Mouse (Mus musculus): Measurements from ENCODE around the gene Slc25a21. TPM values are rescaled to one million over a fixed set of nuclear protein-coding genes. Genes with fewer than 3 reads are reported as not detected.

Gene Slc25a21
- 3.9 and 4.0 TPM in 2 replicates for polyA plus RNA-seq (2012; rRNA removed)

DNA sequence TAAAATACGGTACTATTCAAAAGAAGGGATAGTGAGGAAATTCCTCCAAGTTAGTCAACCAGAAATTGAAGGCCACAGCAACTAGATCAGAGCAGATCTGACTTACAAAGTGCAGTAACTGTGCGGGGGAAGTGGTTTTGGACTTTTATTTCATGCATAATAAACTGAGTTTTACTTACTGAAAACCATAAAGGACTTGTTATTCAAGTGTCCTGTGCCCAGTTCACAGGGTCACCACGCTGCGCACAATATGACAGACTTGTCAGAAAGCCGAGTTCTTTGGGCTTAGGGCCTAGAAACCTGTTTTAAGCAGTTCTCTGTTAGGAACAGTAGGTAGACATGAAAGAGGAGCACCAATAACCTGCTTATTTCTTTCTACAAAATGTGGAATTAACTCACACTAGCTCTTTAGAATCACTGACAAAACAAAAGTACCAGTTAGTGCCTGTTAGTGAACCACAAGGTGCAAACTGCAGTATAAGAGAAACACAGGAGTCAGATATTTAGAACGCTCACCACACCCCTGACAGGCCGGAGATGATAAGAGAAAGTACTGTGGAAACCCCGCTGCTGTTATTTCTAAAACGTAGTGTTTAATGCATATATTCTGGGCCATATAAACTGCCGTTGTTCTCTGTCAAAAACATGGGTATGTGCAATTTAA, at the start of gene Slc25a21:
Slc25a21 (minus strand) TSS at position 110 of the 664 bp plus-strand sequence.

DNA sequence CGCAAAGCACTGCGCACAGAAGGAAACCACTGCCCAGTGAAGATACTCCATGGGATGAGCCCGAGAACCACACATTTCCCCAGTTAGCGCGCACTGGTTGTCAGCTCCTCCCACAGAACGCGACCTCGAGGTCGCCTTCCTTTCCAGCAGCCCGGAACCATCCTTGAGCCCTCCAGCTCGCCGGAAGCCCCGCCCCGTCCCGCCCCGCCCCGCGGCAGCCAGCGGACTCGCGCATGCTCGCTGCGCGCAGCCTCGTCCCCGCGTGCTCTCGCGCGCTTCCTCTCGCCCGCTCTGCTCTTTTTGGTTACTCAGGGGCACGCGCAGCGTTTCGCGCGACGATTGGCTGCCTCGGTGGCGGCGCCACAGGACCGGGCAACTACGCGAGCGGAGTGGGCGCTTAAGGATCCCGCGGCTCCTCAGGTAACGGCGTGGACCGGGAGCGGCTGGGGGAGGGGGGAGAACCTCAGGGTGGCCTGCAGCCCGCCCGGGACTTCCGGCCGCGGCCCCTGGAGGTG, 33.0 kb upstream of the Slc25a21 start, which contains the start of the genes Prps1l3 and Mipol1:
Prps1l3 (plus strand) TSS at position 221 of the 515 bp plus-strand sequence.
Mipol1 (plus strand) TSS at position 236 of the 515 bp plus-strand sequence.

DNA sequence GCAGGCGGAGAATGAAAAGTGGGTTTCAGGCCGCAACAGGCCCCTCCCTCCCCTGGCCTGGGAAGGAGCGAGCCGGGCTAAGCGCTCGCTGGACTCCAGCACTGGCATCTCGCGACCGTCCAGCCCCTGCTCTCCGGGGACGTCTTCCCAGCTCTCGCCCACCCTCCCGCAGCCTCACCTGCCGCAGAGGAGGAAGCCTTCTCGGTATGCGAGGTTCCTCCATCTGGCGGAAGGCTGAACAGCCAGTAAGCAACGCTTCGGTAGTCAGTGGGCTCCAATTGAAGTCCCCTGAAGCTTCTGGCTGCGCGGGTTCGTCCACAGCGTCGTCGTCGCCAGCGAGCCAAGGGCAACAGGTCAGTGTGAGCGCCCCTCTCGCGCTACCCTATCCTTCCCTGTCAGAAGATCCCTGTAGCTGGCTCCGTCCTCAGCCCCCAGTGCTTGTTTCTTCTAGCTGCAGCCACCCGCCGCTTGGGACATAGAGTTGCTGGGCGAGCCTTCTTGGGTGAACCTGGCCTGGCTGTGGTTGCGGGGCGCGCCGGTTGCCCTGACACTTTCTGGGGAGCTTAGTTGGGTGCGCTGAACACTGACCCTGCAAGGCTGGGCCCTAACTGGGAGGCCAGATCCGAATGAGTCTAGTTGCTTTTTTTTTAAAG, 505.7 kb downstream of the Slc25a21 start, which contains the start of gene Pax9:
Pax9 (plus strand) TSS at position 341 of the 653 bp plus-strand sequence.

Other genes with a start within 250 kb of the Slc25a21 start
- gene Prps1l3, start 32.9 kb upstream of the Slc25a21 start, polyA plus RNA-seq (2012; rRNA removed), result 13.2 and 15.5 TPM in 2 replicates
- gene Mipol1, start 33.0 kb upstream of the Slc25a21 start, polyA plus RNA-seq (2012; rRNA removed), result 1.2 and 1.5 TPM in 2 replicates

Measured in liver, embryonic 18 days (tissue).